Mouse (Mus musculus): ENCODE data around the gene 4930503B20Rik.

The 4930503B20Rik gene

DNA sequence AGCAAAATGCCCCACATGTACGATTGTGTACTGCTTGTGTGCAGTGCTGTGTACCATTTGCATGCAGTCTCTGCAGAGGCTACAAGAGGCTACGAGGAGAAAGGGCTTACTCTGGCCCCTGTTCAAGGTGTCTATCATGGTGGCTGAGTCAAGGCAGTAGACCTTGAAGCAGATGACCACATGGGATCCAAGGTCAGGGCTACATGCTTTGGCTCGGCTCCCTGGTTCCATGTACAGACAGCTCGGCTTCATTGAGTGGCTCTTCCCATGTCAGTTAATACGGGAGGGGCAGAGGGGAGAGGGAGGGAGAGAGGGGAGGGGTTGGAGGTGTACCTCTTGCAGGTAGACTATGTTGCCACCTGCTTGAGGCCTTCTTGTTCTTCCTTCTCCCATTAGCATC lies 1.3 kb upstream of the 4930503B20Rik start:
- no peak for DNase-seq (ENCODE audit: low spot score)

DNA sequence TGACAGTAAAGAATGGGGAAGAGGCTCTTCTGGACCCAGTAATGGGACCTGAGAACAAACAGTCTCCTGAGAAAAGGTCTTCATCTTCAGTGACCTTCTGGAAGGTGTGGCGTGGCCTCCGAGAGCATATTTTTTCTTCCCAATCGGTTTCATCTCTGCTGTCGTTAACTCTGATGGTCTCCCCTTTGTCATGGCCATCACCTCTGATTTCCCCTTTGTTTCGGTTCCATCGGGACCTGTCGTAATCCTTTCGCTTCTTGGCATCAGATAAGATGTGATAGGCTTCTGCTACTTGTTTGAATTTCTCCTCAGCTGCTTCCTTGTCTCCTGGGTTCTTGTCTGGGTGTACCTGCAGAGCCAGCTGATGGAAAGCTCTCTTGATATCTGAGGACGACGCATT lies 401 bp downstream of the 4930503B20Rik start:
- DNase-seq (ENCODE audit: low spot score) = no peak

DNA sequence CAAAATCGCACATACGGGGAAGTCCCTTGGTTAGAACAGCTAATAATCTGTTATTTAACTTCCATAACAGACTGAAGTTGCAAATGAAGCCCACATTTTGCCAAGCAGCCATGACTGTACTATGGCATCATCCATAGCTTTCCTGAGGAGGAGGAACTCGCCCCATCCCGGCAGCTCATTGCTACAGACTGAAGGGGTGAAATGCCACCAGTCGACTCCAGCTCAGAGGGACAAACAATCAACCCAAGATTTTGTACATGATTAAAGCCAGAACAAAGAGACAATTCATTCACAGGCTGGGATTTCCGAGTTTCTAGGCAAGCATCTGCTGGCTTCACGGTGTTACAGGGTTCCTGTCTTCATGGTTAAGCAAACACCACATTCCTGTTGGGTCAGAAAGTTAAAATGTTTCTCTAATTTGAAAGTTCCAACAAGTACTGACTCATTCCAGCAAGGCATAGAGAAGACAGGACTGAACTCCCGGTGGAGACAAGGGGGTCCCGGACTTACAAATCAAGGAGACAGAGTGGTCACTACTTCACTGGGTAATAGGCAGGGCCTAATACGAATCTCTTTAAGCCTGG lies 1.7 kb downstream of the 4930503B20Rik start:
- DNase-seq (ENCODE audit: low spot score) = no peak

DNA sequence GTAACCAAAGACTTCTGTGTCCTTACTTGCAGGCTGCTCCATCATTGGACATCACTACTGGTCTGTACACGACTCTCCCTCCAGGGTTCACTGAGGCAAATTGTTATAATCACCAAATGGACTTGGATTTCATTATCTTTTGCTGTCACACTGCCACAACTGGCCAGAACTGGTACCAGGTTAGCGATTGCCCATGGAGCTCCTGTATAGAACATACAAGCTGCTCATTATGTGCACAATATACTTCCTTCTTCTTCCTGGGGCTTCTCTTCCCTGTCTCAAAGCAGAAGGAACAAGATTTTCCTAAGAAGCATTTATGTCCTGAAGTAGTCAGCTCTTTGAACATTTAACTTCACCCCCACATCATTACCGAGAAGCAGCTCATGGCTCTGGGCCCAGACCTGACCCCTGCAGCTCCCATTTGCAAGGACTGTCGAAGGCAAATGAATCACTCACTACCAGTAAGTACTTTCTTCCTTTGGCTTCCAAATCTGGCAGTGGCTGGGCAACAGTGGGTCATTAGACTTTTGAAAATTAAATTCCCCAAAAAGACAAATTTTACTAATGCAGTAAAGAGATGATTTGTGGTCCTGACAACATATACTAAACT lies 9.2 kb downstream of the 4930503B20Rik start:
- DNase-seq (ENCODE audit: low spot score) = no peak

DNA sequence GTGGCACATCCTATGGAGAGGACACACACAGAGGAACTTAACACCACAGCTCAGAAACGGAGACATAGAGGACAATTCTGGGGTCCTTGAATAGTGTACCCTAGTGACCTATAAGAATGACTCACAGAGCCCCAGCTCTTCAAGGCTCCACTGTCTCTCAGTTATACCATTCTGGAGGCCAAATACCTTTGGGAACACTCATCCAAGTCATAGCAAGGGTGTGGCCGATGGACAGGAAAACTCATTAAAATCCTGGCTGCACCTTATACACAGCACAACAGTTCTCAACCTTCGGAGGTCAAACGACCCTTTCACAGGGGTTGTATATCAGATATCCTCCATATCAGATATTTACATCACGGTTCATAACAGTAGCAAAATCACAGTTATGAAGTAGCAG lies 18.6 kb downstream of the 4930503B20Rik start:
- no peak for DNase-seq (ENCODE audit: low spot score)

DNA sequence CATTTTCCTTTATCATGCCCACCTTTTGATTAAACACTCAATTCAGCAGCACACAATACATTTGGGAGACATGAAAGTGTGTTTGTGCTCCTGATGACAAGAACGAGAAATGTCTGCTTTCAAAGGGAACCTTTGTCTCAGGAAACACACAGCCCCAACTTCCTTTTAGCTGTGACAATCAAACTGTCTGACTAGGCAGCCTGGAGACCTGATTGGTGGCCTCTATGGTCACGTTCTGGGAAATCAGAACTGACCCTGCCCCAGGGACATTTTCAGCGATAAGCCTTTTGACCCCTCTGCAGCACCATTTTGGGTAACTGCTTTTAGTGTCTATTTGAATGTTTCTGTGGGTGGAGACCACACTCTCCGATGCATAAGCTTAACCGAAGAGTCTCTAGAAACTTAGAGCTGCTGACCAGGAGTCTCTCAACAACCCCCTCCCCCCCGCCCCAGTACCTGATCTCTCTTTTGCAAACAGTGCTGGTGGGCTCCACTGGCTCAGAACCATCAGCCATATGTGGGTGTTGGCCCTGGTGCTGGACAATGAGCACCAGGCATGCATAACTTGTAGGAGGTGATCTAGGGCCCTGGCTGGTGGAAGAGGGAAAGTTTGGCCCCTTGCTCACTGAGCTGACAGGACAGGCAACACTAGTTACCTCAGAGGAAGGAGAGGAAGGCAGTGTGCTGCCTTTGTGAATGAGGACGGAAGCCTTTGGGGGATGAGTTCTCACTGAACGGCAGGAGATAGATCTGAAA lies 22.7 kb downstream of the 4930503B20Rik start:
- no peak for DNase-seq (ENCODE audit: low spot score)

DNA sequence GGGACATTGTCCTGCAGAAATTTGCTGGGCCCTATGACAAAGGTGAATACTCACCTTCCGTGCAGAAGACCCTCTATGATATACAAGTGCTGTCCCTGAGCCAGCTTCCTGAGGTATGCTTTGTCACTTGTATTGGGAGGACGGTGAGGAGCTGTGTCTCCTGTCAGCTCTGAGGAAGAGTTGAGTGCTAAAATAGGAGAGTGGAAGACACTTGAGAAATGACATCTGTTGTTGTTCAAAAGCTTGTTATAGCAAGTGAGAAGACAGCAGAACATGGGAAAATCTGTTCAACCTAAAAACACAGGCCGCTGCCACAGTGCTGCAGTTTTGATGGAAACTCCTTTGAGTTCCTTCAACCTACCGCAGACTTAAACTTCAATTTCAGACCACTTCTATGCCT lies 25.4 kb downstream of the 4930503B20Rik start:
- DNase-seq (ENCODE audit: low spot score) = no peak

DNA sequence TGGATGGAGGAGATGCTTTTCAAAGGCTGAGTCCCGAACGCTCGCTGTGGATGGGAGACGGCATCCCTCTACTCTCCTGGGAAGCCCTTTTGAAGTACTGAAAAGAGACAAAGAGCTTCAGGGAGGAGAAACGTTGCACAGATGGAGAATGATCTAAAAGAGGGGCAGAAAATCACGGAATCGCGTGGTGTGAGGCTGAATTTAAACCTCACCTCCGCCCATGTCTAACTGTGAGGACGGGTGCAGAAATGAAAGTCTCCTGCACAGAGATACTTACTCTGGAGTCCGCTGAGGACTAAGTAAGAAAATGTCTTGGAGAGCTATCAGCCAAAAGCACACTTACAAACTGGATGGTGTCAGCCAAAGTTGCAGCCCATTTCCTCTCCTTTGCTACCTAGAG lies 29.2 kb downstream of the 4930503B20Rik start:
- no peak for DNase-seq (ENCODE audit: low spot score)

DNA sequence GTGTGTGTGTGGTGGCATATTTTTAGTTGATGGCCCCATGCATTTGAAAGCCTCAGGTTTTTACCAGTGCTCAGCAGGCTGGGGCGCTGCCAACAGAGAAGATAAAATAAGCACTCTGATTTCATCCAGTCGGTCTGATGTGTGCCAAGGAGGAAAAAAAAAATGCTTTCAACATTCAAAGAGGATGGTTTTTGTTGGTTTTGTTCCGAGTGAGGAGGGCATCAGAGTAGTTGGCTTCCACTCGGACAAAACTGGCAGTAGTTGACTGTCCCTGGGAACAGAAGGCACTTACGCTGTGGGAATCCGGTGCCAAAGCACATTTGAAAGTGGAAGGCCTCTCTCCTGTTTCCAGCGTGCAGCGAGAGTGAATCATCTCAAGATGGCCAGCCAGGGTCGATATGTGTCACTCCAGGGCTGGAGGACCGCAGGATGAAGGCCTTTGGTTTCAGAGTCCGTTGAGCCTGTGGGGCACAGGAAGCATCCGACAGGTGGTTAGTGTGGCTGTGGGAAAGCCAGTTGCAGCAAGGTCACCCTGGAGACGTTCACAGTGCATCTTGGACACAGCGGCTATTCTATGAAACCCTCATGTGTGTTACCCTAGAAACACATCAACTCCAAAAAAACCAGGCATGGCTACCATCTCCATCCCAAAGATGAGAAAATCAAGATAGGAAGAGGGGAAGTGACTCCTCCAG lies 30.4 kb downstream of the 4930503B20Rik start:
- DNase-seq (ENCODE audit: low spot score) = peak; percentile 84

DNA sequence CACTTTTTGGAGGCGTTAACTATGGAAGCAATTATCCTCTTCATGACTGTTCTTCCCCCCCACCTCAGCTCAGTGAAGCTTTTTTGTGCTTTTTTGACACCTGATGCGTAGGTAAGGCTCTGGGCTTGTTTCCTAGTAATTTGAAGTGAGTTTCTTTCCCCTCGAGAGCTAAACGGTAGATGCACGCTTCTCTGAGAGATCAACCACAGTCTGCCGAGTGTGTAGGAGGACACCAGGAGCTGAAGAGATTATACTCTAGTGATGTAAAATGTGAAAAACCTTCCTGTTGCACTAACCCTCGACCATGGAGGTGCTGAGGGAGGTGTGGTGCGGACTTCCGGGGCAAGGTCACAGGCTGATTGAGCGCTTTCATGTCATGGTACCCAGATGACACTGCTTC lies 31.0 kb downstream of the 4930503B20Rik start:
- peak; percentile 39 for DNase-seq (ENCODE audit: low spot score)

DNA sequence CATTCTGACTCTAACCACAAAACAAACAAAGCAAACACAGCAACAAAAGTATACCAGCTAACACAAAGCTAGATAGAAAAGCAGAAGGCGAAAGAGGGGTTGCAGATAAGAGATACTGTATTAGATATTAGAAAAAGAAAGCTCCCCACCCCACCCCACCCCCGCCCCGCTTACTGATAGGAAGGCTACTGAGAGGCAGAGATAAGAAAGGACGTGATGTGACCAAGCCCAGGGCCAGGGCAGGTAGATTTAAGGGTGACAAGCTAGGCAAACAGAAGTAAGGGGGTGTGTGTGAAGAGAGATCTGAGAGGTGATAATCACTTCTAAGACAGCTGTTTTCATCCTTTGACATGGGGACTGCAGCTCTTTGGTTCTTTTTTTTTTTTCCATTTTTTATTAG lies 32.8 kb downstream of the 4930503B20Rik start:
- DNase-seq (ENCODE audit: low spot score) = no peak

DNA sequence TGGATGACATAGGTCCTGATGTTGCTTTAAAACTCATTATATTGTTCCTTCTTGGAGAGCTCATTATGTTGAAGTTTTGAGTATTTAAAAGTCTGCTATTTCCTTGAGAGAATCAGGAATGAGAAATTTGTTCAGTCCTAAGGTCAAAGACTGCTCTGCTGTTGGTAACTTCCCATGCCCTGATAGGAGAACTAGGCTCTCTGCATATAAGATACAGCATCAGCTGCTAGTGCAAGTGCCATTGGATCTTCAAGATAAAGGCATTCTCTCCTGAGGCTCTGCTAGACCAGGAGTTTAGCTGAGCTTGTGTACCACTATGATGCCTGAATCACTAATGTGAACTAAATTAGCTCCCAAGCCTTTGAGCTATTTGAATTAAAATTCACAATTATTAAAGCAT lies 33.2 kb downstream of the 4930503B20Rik start:
- DNase-seq (ENCODE audit: low spot score) = no peak

DNA sequence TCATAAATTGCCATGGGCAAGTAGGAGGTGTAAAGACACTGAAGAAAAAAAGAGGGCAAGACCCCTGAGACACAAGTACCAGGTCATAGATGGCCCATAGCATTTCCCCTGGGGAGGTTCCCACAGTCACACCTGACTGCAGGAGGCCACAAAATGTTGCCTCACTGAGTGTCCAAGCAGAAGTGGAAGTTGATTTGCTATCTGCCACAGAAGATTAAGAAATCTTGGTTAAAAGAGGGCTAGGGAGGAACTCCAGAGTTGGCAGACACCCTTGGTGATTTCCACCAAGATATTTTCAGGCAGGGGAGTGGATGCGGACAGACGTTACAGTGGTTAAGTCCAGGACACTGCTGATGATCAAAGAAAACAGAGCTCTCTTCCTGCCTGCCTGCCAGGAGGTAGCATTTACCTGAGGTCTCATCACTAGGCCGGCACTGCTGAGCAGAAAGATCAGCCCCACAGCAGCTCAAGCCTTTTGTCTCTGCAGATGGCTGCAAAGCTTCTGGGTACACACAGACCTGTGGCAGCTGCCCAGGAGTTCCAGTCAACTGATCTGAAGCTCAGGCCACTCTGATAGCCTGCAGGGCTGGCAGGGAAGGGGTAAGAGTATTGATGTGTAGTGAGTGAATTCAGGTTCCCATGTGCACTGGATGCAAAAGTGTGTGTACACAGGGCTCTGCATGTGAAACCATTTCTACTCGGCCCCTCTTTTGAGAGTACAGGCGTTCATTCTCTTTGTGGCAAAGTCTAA lies 34.4 kb downstream of the 4930503B20Rik start:
- DNase-seq (ENCODE audit: low spot score) = no peak

DNA sequence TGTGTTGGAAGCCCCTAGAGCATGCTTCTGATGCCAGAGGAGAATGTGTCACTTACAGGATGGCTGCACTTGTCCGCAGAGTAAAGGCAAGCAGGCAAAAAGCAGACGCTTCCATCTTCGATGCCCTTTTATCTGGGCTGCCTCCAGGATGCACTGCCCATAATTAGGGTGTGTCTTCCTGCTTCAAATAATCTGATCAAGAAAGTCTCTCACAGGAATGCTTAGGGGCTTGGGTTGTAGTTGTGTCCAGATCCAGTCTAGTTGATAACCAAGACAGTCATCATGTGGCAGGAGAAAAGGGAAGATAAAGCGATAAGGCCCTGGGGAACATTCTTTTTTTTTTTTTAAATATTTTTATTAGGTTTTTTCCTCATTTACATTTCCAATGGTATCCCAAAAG lies 35.6 kb downstream of the 4930503B20Rik start, which contains the start of gene Dnase2b:
Dnase2b (minus strand) TSS at position 101 of the 400 bp plus-strand sequence.
- no peak for DNase-seq (ENCODE audit: low spot score)

DNA sequence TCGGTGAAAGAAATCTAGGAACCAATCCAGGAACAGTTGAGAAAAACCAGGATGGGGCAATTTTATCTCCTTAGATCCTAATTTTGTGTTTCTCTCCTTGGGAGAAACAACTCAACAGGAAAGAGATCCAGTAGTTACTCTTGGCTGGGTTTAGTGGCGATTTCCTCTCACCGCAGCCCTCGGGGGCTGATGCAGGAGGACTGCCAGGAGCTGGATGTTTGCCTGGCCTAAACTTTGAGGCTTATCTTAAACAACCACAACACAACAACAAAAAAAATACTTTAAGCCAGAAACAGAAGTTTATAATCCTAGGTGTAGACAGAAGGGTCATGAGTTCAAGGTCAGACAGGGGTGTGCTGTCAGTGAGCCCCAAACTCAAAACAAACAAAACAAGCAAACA lies 39.3 kb downstream of the 4930503B20Rik start:
- no peak for DNase-seq (ENCODE audit: low spot score)

DNA sequence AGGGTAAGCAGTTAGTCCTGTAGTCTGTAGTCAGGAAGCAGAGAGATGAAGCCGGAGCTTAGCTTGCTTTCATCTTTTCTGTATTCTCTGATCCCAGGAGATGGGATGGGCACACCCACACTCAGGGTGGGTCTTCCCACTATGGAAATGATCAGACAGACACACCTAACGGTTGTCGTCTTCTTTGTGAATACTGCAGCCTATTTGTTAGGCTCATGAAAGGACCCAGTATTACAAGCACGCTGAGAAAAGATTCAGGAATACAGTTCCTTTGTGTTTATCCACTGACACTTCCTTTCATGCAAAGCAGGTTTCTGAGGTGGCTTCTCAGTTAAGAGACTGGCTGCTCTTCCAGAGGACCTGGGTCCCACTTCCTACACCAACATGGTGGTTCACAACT lies 39.9 kb downstream of the 4930503B20Rik start:
- no peak for DNase-seq (ENCODE audit: low spot score)

DNA sequence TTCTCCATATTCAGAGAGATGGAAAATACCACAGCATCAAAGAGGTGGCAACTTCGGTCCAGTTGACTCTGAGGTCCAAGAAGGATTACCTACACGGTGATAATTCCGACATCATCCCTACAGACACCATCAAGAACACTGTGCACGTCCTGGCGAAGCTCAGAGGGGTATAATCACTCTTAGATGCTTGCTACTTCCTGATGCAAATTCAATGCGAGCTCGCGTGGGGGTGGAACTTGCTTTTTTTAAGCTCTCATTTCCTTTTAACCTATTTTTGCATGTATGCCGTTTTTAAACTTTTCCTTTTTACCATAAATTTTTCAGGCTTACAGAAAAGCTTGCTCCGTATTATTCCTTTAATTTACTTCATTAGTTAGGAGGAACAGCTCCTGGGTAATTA lies 40.8 kb downstream of the 4930503B20Rik start:
- no peak for DNase-seq (ENCODE audit: low spot score)

DNA sequence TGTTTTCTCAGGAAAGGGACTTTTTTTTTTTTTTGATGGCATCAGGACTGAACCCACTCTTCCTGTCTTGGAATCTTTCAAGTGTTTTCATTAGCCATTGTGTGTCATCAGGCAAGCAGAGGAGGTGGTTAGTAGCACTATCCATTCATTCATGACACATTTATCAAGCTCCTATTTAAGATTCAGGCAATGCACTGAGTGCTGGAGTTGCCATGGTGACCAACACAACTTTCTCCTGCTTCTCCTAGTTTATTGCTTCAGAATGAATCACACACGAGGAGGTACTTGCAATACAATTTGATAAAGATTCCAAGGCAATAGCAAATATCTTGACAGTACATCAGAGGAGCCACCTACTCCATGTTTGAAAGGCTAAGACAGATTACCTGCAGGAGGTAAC lies 43.7 kb downstream of the 4930503B20Rik start:
- DNase-seq (ENCODE audit: low spot score) = peak; percentile 39

DNA sequence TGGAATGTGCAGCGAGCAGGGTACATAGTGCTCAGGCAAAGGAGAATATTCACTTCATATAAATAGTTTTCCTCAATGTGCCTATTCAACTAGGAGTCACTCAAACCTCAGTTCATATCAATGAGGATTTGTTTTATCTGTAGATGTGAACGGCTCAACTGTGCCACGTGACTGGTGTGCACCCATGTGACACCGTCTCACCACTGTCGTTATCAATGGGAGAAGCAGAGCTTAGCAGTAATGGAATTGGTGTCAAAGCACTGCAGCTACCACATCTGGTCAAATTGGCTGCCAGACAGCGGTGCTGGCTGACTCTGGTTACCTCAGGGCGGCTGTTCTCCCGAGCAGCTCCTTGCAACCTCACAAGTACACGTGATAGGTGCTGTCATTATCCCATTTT lies 46.5 kb downstream of the 4930503B20Rik start:
- DNase-seq (ENCODE audit: low spot score) = no peak

DNA sequence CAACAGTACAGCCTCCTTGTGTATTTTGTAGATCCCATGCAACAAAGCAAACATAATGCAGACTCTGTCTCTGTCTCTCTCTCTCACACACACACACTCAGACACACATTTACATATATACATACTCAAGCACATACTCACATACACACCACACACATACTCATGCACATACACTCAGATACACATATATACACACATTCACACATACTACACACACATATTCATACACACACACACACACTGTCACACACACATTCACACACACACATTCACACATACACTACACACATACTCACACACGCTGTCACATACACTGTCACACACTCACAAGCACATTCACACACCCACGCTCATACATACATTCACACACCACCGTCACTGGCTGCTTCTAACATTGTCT lies 48.6 kb downstream of the 4930503B20Rik start:
- DNase-seq (ENCODE audit: low spot score) = no peak

DNA sequence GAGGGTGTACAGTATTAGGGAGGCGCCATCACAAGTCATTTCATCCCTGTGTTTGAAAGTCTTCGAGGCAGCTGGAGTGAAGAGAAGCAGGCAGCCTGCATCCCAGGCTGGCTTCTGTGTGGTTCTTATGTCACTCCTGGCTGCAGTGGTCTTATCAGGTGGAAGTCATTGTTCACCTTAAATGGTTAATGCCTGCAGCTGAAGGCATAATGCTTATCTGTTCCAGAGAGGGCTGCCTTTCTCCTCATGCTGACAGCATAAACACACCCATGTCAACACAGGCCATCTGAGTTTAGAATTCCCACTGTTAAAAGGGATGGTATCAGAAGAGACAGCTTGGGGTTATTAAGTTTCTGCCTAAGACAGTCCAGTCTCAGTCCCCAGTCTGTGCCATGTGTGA lies 49.9 kb downstream of the 4930503B20Rik start:
- DNase-seq (ENCODE audit: low spot score) = no peak

Data from layer of hippocampus, adult 11-12 months (tissue).